Mouse (Mus musculus): Measurements from ENCODE around the gene Lekr1.
"Not testable (repeated sequence)": the region's sequence is repeated elsewhere in the genome, so short reads cannot be mapped to it uniquely, and the experiment has no call there.

Gene Lekr1

GRCm38 (mm10) chr3:65767202-65767862 is 101.3 kb downstream of the Lekr1 start:
- DNase-seq (ENCODE audit: extremely low spot score) = no peak

GRCm38 (mm10) chr3:65769666-65770065 is 103.6 kb downstream of the Lekr1 start:
- not testable (repeated sequence) for DNase-seq (ENCODE audit: extremely low spot score)

GRCm38 (mm10) chr3:65773910-65774309 is 107.9 kb downstream of the Lekr1 start:
- DNase-seq (ENCODE audit: extremely low spot score) = no peak

DNA sequence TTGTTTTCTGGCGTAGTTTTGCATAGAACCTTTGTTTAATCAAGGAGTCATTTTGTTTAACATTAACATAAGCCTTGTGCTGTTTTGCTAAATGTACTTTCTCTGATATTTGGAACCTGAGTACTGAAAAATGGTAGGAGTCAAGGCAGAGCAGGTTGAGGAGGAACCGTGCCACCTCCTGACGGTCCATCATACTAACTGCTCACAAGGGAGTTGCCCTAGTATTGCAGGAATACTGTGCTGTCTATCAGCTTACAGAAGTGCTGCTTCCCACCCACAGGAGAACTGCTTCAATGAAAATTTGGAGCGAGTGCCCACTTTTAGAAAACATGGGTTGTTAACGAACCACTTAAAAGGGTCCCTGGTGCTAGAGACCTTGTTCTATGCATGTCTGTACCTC is 109.1 kb downstream of the Lekr1 start:
- no peak for DNase-seq (ENCODE audit: extremely low spot score)

GRCm38 (mm10) chr3:65782246-65782645 is 116.2 kb downstream of the Lekr1 start:
- no peak for DNase-seq (ENCODE audit: extremely low spot score)

DNA sequence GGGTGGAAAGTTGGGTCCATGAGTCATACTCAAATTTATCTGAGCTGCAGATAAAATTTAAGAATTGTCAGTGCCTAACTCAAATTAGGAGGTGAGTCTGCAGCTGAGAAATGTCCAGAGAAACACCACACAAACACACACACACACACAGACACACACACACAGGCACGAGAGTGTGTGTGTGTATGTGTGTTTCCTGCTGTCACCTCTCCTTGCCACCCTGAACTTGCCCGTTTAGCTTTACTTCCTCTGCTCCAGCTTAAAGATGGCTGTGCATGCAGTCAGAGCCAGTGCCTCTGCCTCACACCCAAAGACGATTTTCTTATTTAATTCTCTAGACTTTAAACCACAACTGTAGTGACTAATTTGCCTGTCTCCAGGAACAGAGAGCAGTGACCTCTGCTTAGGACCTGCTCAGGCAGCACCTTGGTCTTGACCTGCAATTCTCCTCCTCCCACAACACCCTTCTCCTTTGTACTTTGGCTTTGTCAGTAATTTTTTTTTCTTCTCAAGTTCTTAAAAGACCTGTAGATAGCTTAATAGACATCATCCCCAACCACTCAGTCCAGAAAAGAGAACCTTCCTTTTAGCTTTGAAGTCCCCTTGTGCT is 124.2 kb downstream of the Lekr1 start:
- no peak for DNase-seq (ENCODE audit: extremely low spot score)

GRCm38 (mm10) chr3:65793561-65793960 is 127.5 kb downstream of the Lekr1 start:
- no peak for DNase-seq (ENCODE audit: extremely low spot score)

DNA sequence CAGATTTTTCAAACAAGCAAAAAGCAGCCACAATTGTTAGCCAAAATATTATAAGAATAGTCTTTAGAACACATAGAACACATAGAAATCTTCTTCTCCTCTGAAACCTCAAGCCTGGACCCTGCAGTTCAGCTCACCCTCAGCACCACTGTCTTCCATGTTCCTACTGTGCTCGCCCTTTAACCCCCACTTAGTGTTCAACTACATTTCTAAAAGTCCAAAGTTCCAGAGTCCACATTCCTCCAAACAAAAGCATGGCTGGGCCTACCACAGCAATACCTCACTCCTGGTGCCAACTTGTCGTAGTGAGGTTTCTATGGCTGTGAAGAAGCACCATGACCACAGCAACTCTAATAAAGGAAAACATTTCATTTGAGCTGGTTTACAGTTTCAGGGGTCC is 128.7 kb downstream of the Lekr1 start:
- no peak for DNase-seq (ENCODE audit: extremely low spot score)

DNA sequence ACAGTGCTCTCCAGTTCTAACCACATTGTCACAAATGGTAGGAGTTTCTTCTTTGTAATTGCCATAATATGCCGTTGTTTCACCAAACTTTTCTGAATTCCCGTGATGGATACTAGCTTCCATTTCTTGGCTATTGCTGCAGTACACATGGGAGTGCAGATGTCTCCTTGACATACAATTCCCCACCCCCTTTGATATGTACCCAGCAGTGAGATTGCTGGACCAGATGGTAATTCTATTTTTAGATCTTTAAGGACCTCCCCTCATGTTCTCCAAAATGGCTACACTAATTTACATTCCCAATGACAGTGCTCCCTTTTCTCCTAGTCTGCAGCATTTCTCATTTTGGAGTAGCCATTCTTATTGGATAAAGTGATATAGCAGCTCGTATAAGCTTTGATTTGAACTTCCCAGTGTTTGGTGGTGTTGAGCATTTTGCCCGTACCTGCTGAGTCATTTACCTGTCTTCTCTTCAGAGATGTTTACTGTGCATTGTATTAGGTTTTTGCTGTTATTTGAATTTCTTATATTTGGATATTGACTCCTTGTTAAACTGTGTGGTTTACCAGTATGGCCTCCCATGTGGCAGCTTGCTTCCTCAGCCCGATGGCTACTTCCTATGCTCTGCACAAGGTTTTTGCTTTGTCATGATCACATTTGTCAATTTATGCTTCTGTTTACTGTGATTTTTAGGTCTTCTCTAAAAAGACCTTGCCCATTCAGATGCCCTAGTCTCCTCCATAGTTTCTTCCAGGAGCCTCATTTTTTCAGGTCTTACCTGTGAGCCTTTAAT is 131.5 kb downstream of the Lekr1 start:
- no peak for DNase-seq (ENCODE audit: extremely low spot score)

- DNase-seq (ENCODE audit: extremely low spot score) = no peak
Measured at GRCm38 (mm10) chr3:65800962-65801361, 134.9 kb downstream of the Lekr1 start.

DNA sequence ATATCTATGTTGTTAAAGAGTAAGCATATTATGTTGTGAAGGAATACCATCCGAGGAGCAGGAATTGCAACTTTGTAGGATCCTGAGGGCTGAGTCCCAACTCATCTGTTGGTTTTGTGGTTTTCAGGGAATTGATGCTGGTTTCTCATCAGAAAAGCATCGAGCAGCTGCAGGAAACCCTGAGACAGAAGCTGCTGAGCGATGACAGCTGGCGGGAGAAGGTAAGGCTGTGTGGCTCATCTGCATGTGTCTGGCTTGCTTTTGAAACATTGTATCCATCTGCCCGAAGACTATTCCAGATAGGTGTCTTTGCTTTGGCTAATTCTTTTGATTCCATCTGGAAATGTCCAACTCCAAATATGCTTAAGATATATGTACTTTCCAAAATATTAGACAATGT is 136.2 kb downstream of the Lekr1 start:
- no peak for DNase-seq (ENCODE audit: extremely low spot score)

DNA sequence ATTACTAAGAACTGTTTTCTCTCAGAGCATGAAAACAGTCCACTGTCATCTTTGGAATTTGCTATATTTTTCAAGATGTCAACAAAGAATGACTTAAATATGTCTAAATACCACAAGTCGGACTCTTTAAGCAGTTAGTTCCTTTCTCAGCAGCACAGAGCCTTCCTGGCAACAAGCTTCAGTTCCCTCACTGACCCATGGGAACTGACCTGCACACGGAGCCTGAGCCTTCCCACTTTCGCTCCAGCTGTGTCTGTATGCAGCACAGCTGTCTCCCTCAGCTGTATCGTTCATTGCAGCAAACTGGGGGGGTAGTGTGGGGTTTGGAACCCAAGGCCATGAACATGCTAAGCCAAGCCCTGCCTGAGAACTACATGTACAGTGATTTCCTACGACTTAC is 136.8 kb downstream of the Lekr1 start:
- no peak for DNase-seq (ENCODE audit: extremely low spot score)

DNA sequence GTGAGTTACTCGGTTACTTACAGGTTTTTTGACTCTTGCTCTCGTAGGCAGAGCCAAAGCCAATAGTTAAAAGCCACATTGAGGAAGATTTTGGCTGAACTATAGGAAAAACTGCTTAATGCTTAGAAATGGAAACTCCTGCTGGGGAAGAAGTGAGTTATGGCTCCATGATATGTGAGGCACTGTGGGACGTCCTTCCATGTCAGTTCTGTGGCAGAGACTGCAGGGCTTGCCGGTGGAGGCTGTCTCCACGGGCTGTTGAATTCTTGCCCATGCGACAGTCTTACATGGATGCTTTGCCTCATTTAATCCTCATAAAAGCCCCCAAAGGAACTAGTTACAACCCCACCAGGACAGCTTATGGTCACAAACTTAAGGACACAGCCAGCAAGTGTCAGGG is 148.9 kb downstream of the Lekr1 start:
- no peak for DNase-seq (ENCODE audit: extremely low spot score)

GRCm38 (mm10) chr3:65816012-65816411 is 150.0 kb downstream of the Lekr1 start:
- DNase-seq (ENCODE audit: extremely low spot score) = no peak

DNA sequence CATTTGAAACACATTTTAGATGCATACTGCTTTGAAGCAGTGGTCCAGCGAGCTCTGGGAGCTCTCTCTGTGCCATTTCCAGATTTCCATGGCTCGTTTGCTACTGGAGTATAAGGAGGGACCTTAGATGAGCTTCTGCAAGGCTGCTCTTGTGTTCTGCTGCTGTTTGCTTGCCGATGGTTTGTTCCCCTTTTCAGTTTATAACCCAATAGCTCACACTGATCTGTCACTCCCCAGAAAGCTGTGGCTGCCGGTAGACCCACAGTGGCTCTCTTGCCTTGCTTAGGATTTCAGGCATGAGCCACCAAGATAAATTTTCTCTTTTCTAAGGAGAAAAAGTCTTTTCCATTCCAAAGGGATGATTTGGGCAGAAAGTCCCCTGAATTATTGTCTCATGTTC is 152.6 kb downstream of the Lekr1 start:
- DNase-seq (ENCODE audit: extremely low spot score) = no peak

- no peak for DNase-seq (ENCODE audit: extremely low spot score)
Measured at GRCm38 (mm10) chr3:65819841-65820240, 153.8 kb downstream of the Lekr1 start.

GRCm38 (mm10) chr3:65824886-65825285 is 158.9 kb downstream of the Lekr1 start:
- no peak for DNase-seq (ENCODE audit: extremely low spot score)

DNA sequence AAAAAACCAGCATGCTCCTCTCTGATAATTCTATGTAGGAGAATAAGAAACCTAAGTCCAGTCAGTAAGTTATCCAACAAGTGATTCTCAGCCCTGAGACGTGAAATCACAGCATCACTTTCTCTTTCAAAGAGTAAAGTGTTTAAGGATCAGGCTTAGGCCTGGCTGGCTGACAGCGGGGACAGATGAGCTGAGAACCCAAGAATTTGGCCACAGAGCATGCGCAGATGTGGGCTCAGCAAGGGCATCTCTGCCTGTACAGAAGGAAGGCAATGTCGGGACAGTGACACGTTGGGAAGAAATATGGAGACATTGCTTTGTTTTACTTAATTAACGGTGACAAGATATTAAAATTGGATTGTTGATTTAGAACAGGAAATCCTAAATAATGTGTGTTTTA is 160.7 kb downstream of the Lekr1 start:
- DNase-seq (ENCODE audit: extremely low spot score) = no peak

GRCm38 (mm10) chr3:65827400-65827799 is 161.4 kb downstream of the Lekr1 start:
- DNase-seq (ENCODE audit: extremely low spot score) = no peak

DNA sequence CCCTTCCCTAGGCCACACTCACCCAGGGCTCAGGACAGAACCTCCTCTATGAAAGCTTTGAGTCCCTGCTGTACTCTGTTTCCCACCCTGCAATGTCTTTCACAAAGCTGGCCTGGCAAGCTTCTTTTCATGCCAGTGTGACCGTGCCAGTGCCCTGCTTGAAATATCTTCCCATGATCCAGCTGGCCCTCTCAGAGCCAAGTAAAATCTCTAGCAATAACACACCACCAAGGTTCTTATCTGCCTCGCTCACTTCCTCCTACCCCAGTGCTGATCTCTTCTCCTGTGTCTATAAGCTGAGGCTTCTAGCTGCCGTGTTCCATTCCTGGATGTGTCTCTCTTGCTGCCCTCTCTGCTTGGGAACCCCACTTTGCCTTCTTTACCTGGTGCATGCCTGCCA is 162.0 kb downstream of the Lekr1 start:
- DNase-seq (ENCODE audit: extremely low spot score) = no peak

DNA sequence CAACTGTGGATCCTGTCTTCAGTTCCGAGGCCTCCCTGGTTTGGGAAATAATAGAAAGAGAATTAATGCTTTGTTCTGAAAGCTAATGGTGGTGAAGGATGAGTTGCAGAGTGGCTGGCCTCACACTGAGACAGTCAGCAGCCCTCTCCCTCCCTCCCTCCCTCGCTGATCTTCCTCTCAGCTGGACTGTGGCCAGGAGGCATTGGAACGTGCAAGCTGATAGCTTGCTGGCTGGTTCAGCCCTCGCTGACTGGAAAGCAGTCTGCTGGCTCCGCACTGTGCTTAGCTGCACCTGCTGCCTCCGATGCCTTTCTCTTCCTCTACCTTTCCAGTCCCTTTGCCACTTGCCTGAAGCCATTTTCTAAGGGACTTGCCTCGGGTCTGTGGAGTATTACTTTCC is 163.2 kb downstream of the Lekr1 start:
- peak; percentile 41 for DNase-seq (ENCODE audit: extremely low spot score)

DNA sequence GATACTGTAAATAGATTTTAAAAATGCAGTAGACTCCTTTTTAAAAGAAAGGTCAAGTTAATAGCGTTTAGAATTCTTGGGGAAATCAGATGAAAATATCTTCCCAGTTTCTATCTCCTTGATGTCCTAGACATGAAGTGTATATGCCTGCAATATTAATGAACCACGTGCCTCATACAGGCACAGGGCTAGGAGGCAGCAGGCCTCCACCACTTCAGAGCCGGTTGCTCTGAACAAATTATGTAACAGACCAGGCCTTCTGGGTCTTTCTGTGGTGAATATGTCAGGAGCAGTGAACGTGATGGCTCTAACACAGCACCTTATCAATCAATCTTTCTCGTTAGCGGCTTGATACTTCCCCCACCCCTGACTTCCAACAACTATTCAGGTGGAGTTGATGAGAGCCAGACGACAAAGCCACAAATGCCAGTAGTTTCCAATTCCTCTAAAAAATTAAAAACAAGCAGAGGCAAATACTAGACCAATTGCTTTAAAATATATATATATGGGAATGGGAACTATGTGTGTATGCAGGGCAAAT is 164.0 kb downstream of the Lekr1 start:
- no peak for DNase-seq (ENCODE audit: extremely low spot score)

DNA sequence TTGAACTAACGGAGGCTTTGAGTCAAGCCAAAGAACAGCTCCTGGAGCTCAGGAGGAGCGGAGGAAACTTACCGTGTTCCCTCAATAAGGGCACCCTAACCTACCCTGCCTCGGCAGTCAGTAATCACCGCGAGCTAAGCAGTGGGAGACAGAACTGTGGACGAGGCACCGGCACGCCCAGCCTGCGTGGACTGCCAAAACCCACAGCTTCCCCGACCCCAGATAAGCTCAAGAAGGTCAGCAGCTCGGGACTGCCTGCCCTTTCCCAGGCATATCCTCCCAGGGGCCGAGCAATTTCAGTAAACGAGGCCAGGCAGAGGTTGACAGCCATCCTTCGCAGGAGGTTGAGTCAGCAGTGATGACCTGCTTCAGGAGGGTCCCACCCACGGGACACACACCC is 164.8 kb downstream of the Lekr1 start:
- peak; percentile 10 for DNase-seq (ENCODE audit: extremely low spot score)

All from embryo, embryonic 9.5 days (tissue).